Mouse (Mus musculus) ES-E14 (cell line): ENCODE data around the gene Cd300lb. TPM values are rescaled to one million over a fixed set of nuclear protein-coding genes. Genes with fewer than 3 reads are reported as not detected.
"Not testable (repeated sequence)": the region's sequence is repeated elsewhere in the genome, so short reads cannot be mapped to it uniquely, and the experiment has no call there.

Experiments
- DNase-seq: peaks from one replicate; pipeline ENCODE4 v3.0.0-alpha.2; 2013; ENCODE audit warnings: low read depth, low spot score
- H3K27ac ChIP-seq: 2 replicates; pipeline ENCODE4 v1.5.1; 2012; ENCODE audit warnings: low read depth, mild to moderate bottlenecking, low read length, moderate library complexity, mixed read lengths; ENCODE audit not compliant: poor library complexity, insufficient read depth, severe bottlenecking
- H3K36me3 ChIP-seq: 2 replicates; pipeline ENCODE4 v1.6.1; 2012; ENCODE audit warnings: mild to moderate bottlenecking, low read length, moderate library complexity, mixed read lengths; ENCODE audit not compliant: control insufficient read depth, poor library complexity, insufficient read depth, severe bottlenecking
- H3K4me1 ChIP-seq, 2 experiments: fragments of 150-350 bp in 1 of 2; sonication (generic) in 1 of 2; 2 replicates each; pipeline ENCODE4 v1.6.1; 2012; ENCODE audit warnings: low read length in 2 of 2, mild to moderate bottlenecking in 1 of 2, mixed read lengths in 1 of 2; ENCODE audit not compliant: control insufficient read depth in 2 of 2, insufficient read depth in 2 of 2, poor library complexity in 1 of 2
- H3K4me3 ChIP-seq, 2 experiments: fragments of 150-350 bp in 1 of 2; sonication (generic) in 1 of 2; 2 replicates each; pipeline ENCODE4 v1.5.1; 2012; ENCODE audit warnings: low read length in 2 of 2, low read depth in 1 of 2, mild to moderate bottlenecking in 1 of 2, mixed read lengths in 1 of 2; ENCODE audit not compliant: insufficient read depth in 1 of 2, poor library complexity in 1 of 2, severe bottlenecking in 1 of 2
- H3K9ac ChIP-seq: 2 replicates; pipeline ENCODE4 v1.6.1; 2012; ENCODE audit warnings: low read depth, mild to moderate bottlenecking, low read length, mixed read lengths; ENCODE audit not compliant: poor library complexity, insufficient read depth, severe bottlenecking
- H3K9me3 ChIP-seq: fragments of 150-350 bp; sonication (generic); 2 replicates; pipeline ENCODE4 v1.6.1; 2012; ENCODE audit warnings: low read depth, mild to moderate bottlenecking, low read length; ENCODE audit not compliant: control insufficient read depth, insufficient read depth
- CHD2 ChIP-seq: IDR thresholded peaks from 2 replicates; pipeline ENCODE4 v1.6.1; 2014; ENCODE audit warnings: mild to moderate bottlenecking, low read depth, low read length, inconsistent platforms
- HCFC1 ChIP-seq: IDR thresholded peaks from 2 replicates; pipeline ENCODE4 v1.6.1; 2012; ENCODE audit warnings: low read length, inconsistent platforms, borderline replicate concordance; ENCODE audit not compliant: insufficient read depth
- MAFK ChIP-seq: IDR thresholded peaks from 2 replicates; pipeline ENCODE4 v1.6.1; 2014; ENCODE audit warnings: mild to moderate bottlenecking, low read depth, low read length, inconsistent platforms; ENCODE audit not compliant: insufficient read depth
- ZC3H11A ChIP-seq: IDR thresholded peaks from 2 replicates; pipeline ENCODE4 v1.6.1; 2012; ENCODE audit warnings: low read depth, mild to moderate bottlenecking, inconsistent platforms, low read length, borderline replicate concordance
- ZNF384 ChIP-seq: IDR thresholded peaks from 2 replicates; pipeline ENCODE4 v1.6.1; 2012; ENCODE audit warnings: low read depth, low read length, inconsistent platforms
- in situ Hi-C, 2 experiments: fragments of 600-800 bp; cut with MboI; formaldehyde crosslinking; loops; one replicate each; pipeline ENCODE4 v1.15.1; 2025; ENCODE audit warnings: low sequenced_read_pairs in 2 of 2, inconsistent platforms in 1 of 2; ENCODE audit not compliant: unreplicated experiment in 2 of 2
- total RNA-seq: library from RNA; depleted of rRNA; stranded (reverse); fragments of 300-350 nt; gene quantifications from 2 replicates; pipeline ENCODE4 v1.2.3, GENCODE M21; 2012

Cd300lb gene
- total RNA-seq, 1 experiment: not detected

DNA sequence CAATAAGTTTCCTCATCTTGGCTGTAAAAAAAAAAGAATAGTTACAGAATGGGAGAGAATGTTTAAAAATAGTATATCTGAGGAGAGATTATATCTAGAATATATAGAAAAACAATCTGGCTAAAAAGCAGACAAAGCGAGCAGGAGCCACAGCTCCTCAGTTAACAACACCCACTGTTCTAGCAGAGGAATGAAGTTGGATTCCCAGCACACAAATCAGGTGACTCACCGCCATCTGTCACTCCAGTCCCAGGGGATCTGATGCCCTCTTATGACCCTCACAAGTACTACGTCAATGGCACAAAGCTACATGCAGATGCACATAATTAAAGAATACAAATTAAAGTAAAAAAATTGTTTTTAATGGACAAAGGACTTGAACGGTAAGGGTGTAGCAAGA lies 11.7 kb downstream of the Cd300lb start:
- Histone ChIP-seq H3K27ac (no peak overlapping the region), H3K9ac (no peak overlapping the region), H3K36me3 (no peaks in the 10 kb centered on the region), H3K9me3 (no peaks in the 10 kb centered on the region), H3K4me1 (peaks cover 0 to 2% of the 10 kb centered on the region in 2 experiments; a peak in 1 of 4 replicates), H3K4me3 (no peak overlapping the region)
- in situ Hi-C loops: loop anchor here in 1 of 2 experiments (25.0 kb wide), 1 partner anchor 185 kb away; the partner anchor contains the start of gene Dnaic2
- no peak for TF ChIP-seq MAFK
- no peak for TF ChIP-seq HCFC1
- TF ChIP-seq ZNF384: no peak
- TF ChIP-seq CHD2: no peak
- TF ChIP-seq ZC3H11A: no peak
- no peak for DNase-seq

- Histone ChIP-seq H3K4me1 (no peaks in the 10 kb centered on the region), H3K4me3 (no peak overlapping the region), H3K27ac (no peak overlapping the region), H3K9ac (no peak overlapping the region), H3K36me3 (no peaks in the 10 kb centered on the region), H3K9me3 (no peaks in the 10 kb centered on the region)
- in situ Hi-C loops: loop anchor here in 1 of 2 experiments (25.0 kb wide), 1 partner anchor 180 kb away; the partner anchor contains the start of gene Dnaic2
- TF ChIP-seq MAFK (no peak), ZC3H11A (no peak), CHD2 (no peak), ZNF384 (no peak), HCFC1 (no peak)
- no peak for DNase-seq
Measured at GRCm38 (mm10) chr11:114917120-114917519, 17.1 kb downstream of the Cd300lb start.

DNA sequence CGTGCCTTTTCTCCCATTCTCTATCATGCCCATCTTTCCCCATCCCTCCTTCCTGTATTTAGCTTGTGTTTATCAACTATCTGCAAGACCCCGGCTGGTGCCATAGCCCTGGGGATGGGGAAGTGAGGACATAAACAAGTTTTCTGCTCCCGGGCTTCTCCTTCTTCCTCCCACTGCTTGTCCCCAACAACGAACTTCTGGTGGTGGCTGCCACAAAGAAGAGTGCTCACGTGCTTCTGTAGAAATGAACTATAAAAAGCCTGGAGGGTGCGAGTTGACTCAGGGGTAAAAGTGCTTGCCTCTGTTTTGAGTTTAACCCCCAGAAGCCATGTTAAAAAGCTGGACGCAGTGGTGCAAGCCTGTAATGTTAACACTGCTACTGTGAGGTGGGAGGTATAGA lies 19.2 kb downstream of the Cd300lb start:
- Histone ChIP-seq H3K9me3 (no peaks in the 10 kb centered on the region), H3K27ac (no peak overlapping the region), H3K9ac (no peak overlapping the region), H3K4me1 (no peaks in the 10 kb centered on the region), H3K4me3 (no peak overlapping the region), H3K36me3 (no peaks in the 10 kb centered on the region)
- in situ Hi-C loops: loop anchor here (5.0 to 25.0 kb wide), 2 partner anchors 98 to 178 kb away; partner anchors contain the start of gene Dnaic2 (in 1 of the 2)
- TF ChIP-seq MAFK (no peak), ZNF384 (no peak), HCFC1 (no peak), CHD2 (no peak), ZC3H11A (no peak)
- DNase-seq: no peak

- TF ChIP-seq MAFK: no peak
- no peak for TF ChIP-seq ZNF384
- peak; percentile 98 for TF ChIP-seq ZC3H11A
- no peak for TF ChIP-seq CHD2
- no peak for TF ChIP-seq HCFC1
Measured at GRCm38 (mm10) chr11:114912847-114913246, 21.3 kb downstream of the Cd300lb start.

DNA sequence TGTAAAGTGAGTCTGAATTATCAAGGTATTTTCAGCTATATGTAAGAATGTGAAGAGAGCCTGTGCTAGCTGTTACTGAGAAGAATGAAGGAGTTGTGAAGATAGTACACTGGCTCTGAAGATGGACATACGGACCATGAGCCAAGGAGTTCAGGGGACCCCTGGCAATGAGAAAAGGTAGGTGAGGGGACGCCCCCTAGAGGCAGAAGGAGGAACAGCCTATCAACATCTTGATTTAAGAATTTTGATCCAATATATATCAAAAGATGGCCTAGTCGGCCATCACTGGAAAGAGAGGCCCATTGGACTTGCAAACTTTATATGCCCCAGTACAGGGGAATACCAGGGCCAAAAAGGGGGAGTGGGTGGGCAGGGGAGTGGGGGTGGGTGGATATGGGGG lies 24.6 kb downstream of the Cd300lb start:
- not testable (repeated sequence) for H3K4me3 ChIP-seq, H3K9ac ChIP-seq, H3K4me1 ChIP-seq, H3K27ac ChIP-seq, H3K9me3 ChIP-seq, H3K36me3 ChIP-seq
- in situ Hi-C loops: loop anchor here in 1 of 2 experiments (25.0 kb wide), 1 partner anchor 172 kb away; the partner anchor contains the start of gene Dnaic2
- DNase-seq: peak; percentile 4

More at GRCm38 (mm10) chr11:114912847-114913246, 21.3 kb downstream of the Cd300lb start:
- Histone ChIP-seq H3K4me3 (no peak overlapping the region), H3K4me1 (no peaks in the 10 kb centered on the region), H3K9ac (no peak overlapping the region), H3K9me3 (no peaks in the 10 kb centered on the region), H3K27ac (no peak overlapping the region), H3K36me3 (no peaks in the 10 kb centered on the region)
- in situ Hi-C loops: loop anchor here (5.0 to 25.0 kb wide), 2 partner anchors 96 to 176 kb away; partner anchors contain the start of gene Dnaic2 (in 1 of the 2)
- peak; percentile 52 for DNase-seq
